ENCODE assay signal across 20 mouse cellular contexts in genomic region chr11:50322345-50322744, GRCm38 (mm10). TPM values are rescaled to one million over a fixed set of nuclear protein-coding genes. Genes with fewer than 3 reads are reported as not detected.
A peak's percentile ranks its signal among the peaks of the same experiment; 100 is the strongest.
DNase-seq lines count a peak whose midpoint lies in the region; ATAC-seq lines count a peak whose summit lies in the region.
"Had no signal": no experiment of that assay in that cellular context is flagged by ENCODE, and none has a peak within 500 bp of the region (broad histone marks: within the 10 kb centered on the region; RNA-seq: fewer than 3 reads in every experiment).

No protein-coding gene starts in this region.

- H3K36me3 ChIP-seq in heart, embryonic 15.5 days, result peaks cover 4% of the 10 kb centered on the region; the same call in 1 of the 2 replicates
- peaks cover 10% of the 10 kb centered on the region; the same call in 1 of the 2 replicates for H3K36me3 ChIP-seq in lung, embryonic 15.5 days
- no peaks in the 10 kb centered on the region for H3K36me3 ChIP-seq in intestine, embryonic 16.5 days (ENCODE audit: control insufficient read depth, insufficient read depth, low read length)
- peaks cover 6% of the 10 kb centered on the region; the same call in 1 of the 2 replicates for H3K36me3 ChIP-seq in neural tube, embryonic 15.5 days
- 0 out of 2 replicates have a peak, but pooled peaks cover 2% of the 10 kb centered on the region for H3K36me3 ChIP-seq in midbrain, embryonic 16.5 days (ENCODE audit: control insufficient read depth, insufficient read depth, low read length)
- H3K36me3 ChIP-seq: midbrain, embryonic 15.5 days had no signal

- no peak overlapping the region; the same call in 1 of the 2 replicates for H3K27ac ChIP-seq in heart, embryonic 15.5 days
- H3K27ac ChIP-seq in lung, embryonic 15.5 days, result no peak overlapping the region
- H3K27ac ChIP-seq in intestine, embryonic 16.5 days (ENCODE audit: low read length), result no peak overlapping the region
- no peak overlapping the region for H3K27ac ChIP-seq in neural tube, embryonic 15.5 days (replicated peaks)
- H3K27ac ChIP-seq in midbrain, embryonic 16.5 days (ENCODE audit: low read length), result no peak overlapping the region
- H3K27ac ChIP-seq: kidney, embryonic 15.5 days; left cerebral cortex, adult 2 months; midbrain, embryonic 15.5 days; neural tube, embryonic 13.5 days had no signal

- H3K4me2 ChIP-seq in heart, embryonic 15.5 days, result peak overlapping the region; percentile 25; the same call in 1 of the 2 replicates
- no peak overlapping the region for H3K4me2 ChIP-seq in lung, embryonic 15.5 days
- H3K4me2 ChIP-seq in intestine, embryonic 16.5 days (ENCODE audit: low read depth, low read length), result peak overlapping the region; percentile 22; the same call in 1 of the 2 replicates
- H3K4me2 ChIP-seq in neural tube, embryonic 15.5 days, result peak overlapping the region; percentile 75; the same call in 1 of the 2 replicates
- no peak overlapping the region for H3K4me2 ChIP-seq in midbrain, embryonic 16.5 days (ENCODE audit: low read length)

- no peaks in the 10 kb centered on the region for H3K9me3 ChIP-seq in heart, embryonic 15.5 days (replicated peaks)
- H3K9me3 ChIP-seq in lung, embryonic 15.5 days, result no peaks in the 10 kb centered on the region
- no peaks in the 10 kb centered on the region for H3K9me3 ChIP-seq in intestine, embryonic 16.5 days (ENCODE audit: control insufficient read depth, low read length)
- no peaks in the 10 kb centered on the region for H3K9me3 ChIP-seq in neural tube, embryonic 15.5 days (replicated peaks)
- H3K9me3 ChIP-seq in midbrain, embryonic 16.5 days (replicated peaks; ENCODE audit: control insufficient read depth, low read length, poor library complexity, severe bottlenecking), result no peaks in the 10 kb centered on the region
- H3K9me3 ChIP-seq: G1E; kidney, embryonic 15.5 days; midbrain, embryonic 15.5 days; neural tube, embryonic 13.5 days had no signal

- H3K9ac ChIP-seq in heart, embryonic 15.5 days, result no peak overlapping the region; the same call in 1 of the 2 replicates
- H3K9ac ChIP-seq in lung, embryonic 15.5 days, result 0 out of 2 replicates have a peak overlapping the region, but pooled peaks have one; percentile 8
- no peak overlapping the region for H3K9ac ChIP-seq in intestine, embryonic 16.5 days (ENCODE audit: low read depth, low read length)
- no peak overlapping the region for H3K9ac ChIP-seq in neural tube, embryonic 15.5 days (replicated peaks)
- no peak overlapping the region for H3K9ac ChIP-seq in midbrain, embryonic 16.5 days (ENCODE audit: low read depth, low read length)
- H3K9ac ChIP-seq: kidney, embryonic 15.5 days; midbrain, embryonic 15.5 days; neural tube, embryonic 13.5 days had no signal

- no peak for ATAC-seq in heart, embryonic 15.5 days (replicated peaks; ENCODE audit: insufficient number of reproducible peaks, insufficient read depth, low FRiP score, low read depth)
- no peak for ATAC-seq in lung, embryonic 15.5 days (ENCODE audit: borderline replicate concordance, extremely low read depth, low FRiP score, low TSS enrichment)
- ATAC-seq in intestine, embryonic 16.5 days, result no peak
- ATAC-seq in neural tube, embryonic 15.5 days (ENCODE audit: low FRiP score), result no peak
- ATAC-seq in midbrain, embryonic 16.5 days, result no peak
- ATAC-seq: midbrain, embryonic 15.5 days had no signal

- H3K4me1 ChIP-seq in heart, embryonic 15.5 days (replicated peaks), result peaks cover 35% of the 10 kb centered on the region
- peaks cover 33% of the 10 kb centered on the region for H3K4me1 ChIP-seq in lung, embryonic 15.5 days
- peaks cover 17% of the 10 kb centered on the region for H3K4me1 ChIP-seq in intestine, embryonic 16.5 days (ENCODE audit: control insufficient read depth, insufficient read depth, low read length)
- H3K4me1 ChIP-seq in neural tube, embryonic 15.5 days, result peaks cover 39% of the 10 kb centered on the region
- H3K4me1 ChIP-seq in midbrain, embryonic 16.5 days (ENCODE audit: control insufficient read depth, insufficient read depth, low read length), result peaks cover 30% of the 10 kb centered on the region

- DNase-seq in heart, adult 8-10 months (ENCODE audit: low spot score), result no peak
- no peak for DNase-seq in lung, postnatal 14 days
- no peak for DNase-seq in urinary bladder, postnatal 36 days (ENCODE audit: low spot score in 2 of 2)
- DNase-seq: adrenal gland, postnatal 10 days; B cell, adult 2 months; cerebellum, postnatal 10 days; embryo, embryonic 11 days; gastrocnemius, postnatal 14 days; lung, postnatal 4 days had no signal

- no peak overlapping the region for H3K4me3 ChIP-seq in heart, embryonic 15.5 days
- H3K4me3 ChIP-seq in lung, embryonic 15.5 days, result 0 out of 2 replicates have a peak overlapping the region, but pooled peaks have one; percentile 3
- no peak overlapping the region for H3K4me3 ChIP-seq in intestine, embryonic 16.5 days (ENCODE audit: low read length)
- H3K4me3 ChIP-seq in neural tube, embryonic 15.5 days (replicated peaks), result no peak overlapping the region
- no peak overlapping the region for H3K4me3 ChIP-seq in midbrain, embryonic 16.5 days (ENCODE audit: low read depth, low read length)
- H3K4me3 ChIP-seq: kidney, embryonic 15.5 days; left cerebral cortex, adult 2 months; midbrain, embryonic 15.5 days; neural tube, embryonic 13.5 days had no signal

- H3K27me3 ChIP-seq in heart, embryonic 15.5 days, result no peaks in the 10 kb centered on the region
- H3K27me3 ChIP-seq in lung, embryonic 15.5 days, result no peaks in the 10 kb centered on the region
- H3K27me3 ChIP-seq in intestine, embryonic 16.5 days (replicated peaks; ENCODE audit: control insufficient read depth, insufficient read depth, low read length), result no peaks in the 10 kb centered on the region
- no peaks in the 10 kb centered on the region for H3K27me3 ChIP-seq in neural tube, embryonic 15.5 days (replicated peaks)
- H3K27me3 ChIP-seq in midbrain, embryonic 16.5 days (ENCODE audit: control insufficient read depth, insufficient read depth, low read depth, low read length), result no peaks in the 10 kb centered on the region
- H3K27me3 ChIP-seq: kidney, embryonic 15.5 days; midbrain, embryonic 15.5 days; neural tube, embryonic 13.5 days had no signal

RNA-seq across cellular contexts. Expression of gene Canx, which starts 3.1 kb away (rescaled TPM):
- 247 and 251 TPM in 2 replicates for polyA plus RNA-seq in heart, embryonic 15.5 days (2015; fragmentation: Nextera tagmentation; extraction: Ambion mirVana)
- 100 to 1,000 TPM; 331 to 378 (median 360) TPM for total RNA-seq in heart, adult 8-10 months (2022)
- polyA plus RNA-seq in lung, embryonic 15.5 days (2015; fragmentation: Nextera tagmentation; extraction: Ambion mirVana), result 352 and 360 TPM in 2 replicates
- polyA plus RNA-seq in intestine, embryonic 16.5 days (2015; fragmentation: Nextera tagmentation; extraction: Ambion mirVana), result 347 and 362 TPM in 2 replicates
- 289 and 305 TPM in 2 replicates for polyA plus RNA-seq in neural tube, embryonic 15.5 days (2015; fragmentation: Nextera tagmentation; extraction: Ambion mirVana)
- polyA plus RNA-seq in midbrain, embryonic 16.5 days (2015; fragmentation: Nextera tagmentation; extraction: Ambion mirVana), result 294 and 304 TPM in 2 replicates

RNA-seq across cellular contexts. Expression of gene Maml1, which starts 30.2 kb away (rescaled TPM):
- 3.2 and 3.8 TPM in 2 replicates for polyA plus RNA-seq in heart, embryonic 15.5 days (2015; fragmentation: Nextera tagmentation; extraction: Ambion mirVana)
- total RNA-seq in heart, adult 8-10 months (2022), result 10 to 100 TPM in 1 of 4 experiments, 1 to 10 TPM in 3; 9.0 to 11.0 (median 9.4) TPM
- 6.2 and 6.5 TPM in 2 replicates for polyA plus RNA-seq in lung, embryonic 15.5 days (2015; fragmentation: Nextera tagmentation; extraction: Ambion mirVana)
- 2.9 and 3.0 TPM in 2 replicates for polyA plus RNA-seq in intestine, embryonic 16.5 days (2015; fragmentation: Nextera tagmentation; extraction: Ambion mirVana)
- 2.5 and 2.6 TPM in 2 replicates for polyA plus RNA-seq in neural tube, embryonic 15.5 days (2015; fragmentation: Nextera tagmentation; extraction: Ambion mirVana)
- 2.0 and 2.5 TPM in 2 replicates for polyA plus RNA-seq in midbrain, embryonic 16.5 days (2015; fragmentation: Nextera tagmentation; extraction: Ambion mirVana)

RNA-seq across cellular contexts. Expression of gene Cby3, which starts 31.9 kb away (rescaled TPM):
- 0.20 and 0.30 TPM in 2 replicates for polyA plus RNA-seq in heart, embryonic 15.5 days (2015; fragmentation: Nextera tagmentation; extraction: Ambion mirVana)
- not detected for total RNA-seq in heart, adult 8-10 months (2022)
- polyA plus RNA-seq in lung, embryonic 15.5 days (2015; fragmentation: Nextera tagmentation; extraction: Ambion mirVana), result 0.24 and 0.30 TPM in 2 replicates
- 0.20 and 0.21 TPM in 2 replicates for polyA plus RNA-seq in intestine, embryonic 16.5 days (2015; fragmentation: Nextera tagmentation; extraction: Ambion mirVana)
- polyA plus RNA-seq in neural tube, embryonic 15.5 days (2015; fragmentation: Nextera tagmentation; extraction: Ambion mirVana), result 0.55 and 1.8 TPM in 2 replicates
- 1.3 and 1.7 TPM in 2 replicates for polyA plus RNA-seq in midbrain, embryonic 16.5 days (2015; fragmentation: Nextera tagmentation; extraction: Ambion mirVana)
- total RNA-seq: adrenal gland, postnatal 10 days; G1E; gastrocnemius, postnatal 14 days; left cerebral cortex, adult 2 months had no signal
- polyA plus RNA-seq: G1E; heart, embryonic 14.5 days had no signal

RNA-seq across cellular contexts. Expression of gene Hnrnph1, which starts 54.4 kb away (rescaled TPM):
- 190 and 235 TPM in 2 replicates for polyA plus RNA-seq in heart, embryonic 15.5 days (2015; fragmentation: Nextera tagmentation; extraction: Ambion mirVana)
- 100 to 1,000 TPM in 2 of 4 experiments, 10 to 100 TPM in 2; 90.8 to 111 (median 97.3) TPM for total RNA-seq in heart, adult 8-10 months (2022)
- 489 and 493 TPM in 2 replicates for polyA plus RNA-seq in lung, embryonic 15.5 days (2015; fragmentation: Nextera tagmentation; extraction: Ambion mirVana)
- polyA plus RNA-seq in intestine, embryonic 16.5 days (2015; fragmentation: Nextera tagmentation; extraction: Ambion mirVana), result 243 and 262 TPM in 2 replicates
- 390 and 401 TPM in 2 replicates for polyA plus RNA-seq in neural tube, embryonic 15.5 days (2015; fragmentation: Nextera tagmentation; extraction: Ambion mirVana)
- polyA plus RNA-seq in midbrain, embryonic 16.5 days (2015; fragmentation: Nextera tagmentation; extraction: Ambion mirVana), result 456 and 531 TPM in 2 replicates

Comparison
In these comparisons a context has a peak if more than half of its experiments do, and no peak if none do; other contexts are left out.
1. H3K4me2 ChIP-seq: peak in heart, embryonic 15.5 days (single experiment), intestine, embryonic 16.5 days (single experiment) and neural tube, embryonic 15.5 days (single experiment); none in lung, embryonic 15.5 days (single experiment) and midbrain, embryonic 16.5 days (single experiment).